Mouse (Mus musculus) v-Abl transformed pro-B cells (cell line): Measurements from ENCODE around the gene Sema3c.

Source experiments
- in situ Hi-C, 2 experiments: fragments of 400-800 bp; cut with MboI; formaldehyde crosslinking; loops; one replicate each; pipeline ENCODE4 v1.15.1; 2025; ENCODE audit not compliant: unreplicated experiment in 2 of 2

Gene Sema3c

DNA sequence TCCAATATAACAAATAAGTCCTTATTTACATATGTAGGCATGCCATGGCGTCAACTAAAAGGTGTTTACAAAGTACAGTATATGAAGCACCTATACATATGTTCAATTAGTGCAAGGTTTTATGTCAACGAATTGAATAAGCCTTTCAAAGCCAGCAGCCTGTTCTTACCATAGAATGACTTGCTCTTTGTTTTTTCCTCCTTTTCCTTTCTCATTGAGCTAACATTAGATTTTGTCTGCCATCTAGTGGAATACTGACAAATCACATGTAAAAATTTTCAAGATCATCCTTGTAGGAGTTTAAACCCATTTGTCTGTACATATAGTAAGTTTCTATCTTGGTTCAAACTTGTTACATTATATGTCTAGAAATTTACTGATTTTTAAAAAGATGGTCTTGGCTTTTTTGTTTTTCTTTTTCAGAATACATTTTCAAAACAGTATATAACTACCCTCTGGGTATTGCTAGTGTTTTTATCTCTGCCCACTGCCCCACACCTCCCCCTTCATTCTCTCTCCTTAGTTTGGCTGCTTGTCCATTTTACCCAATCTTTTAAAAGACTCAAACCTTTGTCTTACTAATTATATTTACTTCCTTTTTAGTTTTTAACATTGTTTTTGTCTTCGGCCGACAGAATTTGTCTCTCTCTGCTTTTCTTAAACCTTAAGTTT is 192.1 kb downstream of the Sema3c start:
- in situ Hi-C loops = loop anchor here (5.0 to 25.0 kb wide), 5 partner anchors 681 to 1621 kb away; no protein-coding TSS in a partner anchor

DNA sequence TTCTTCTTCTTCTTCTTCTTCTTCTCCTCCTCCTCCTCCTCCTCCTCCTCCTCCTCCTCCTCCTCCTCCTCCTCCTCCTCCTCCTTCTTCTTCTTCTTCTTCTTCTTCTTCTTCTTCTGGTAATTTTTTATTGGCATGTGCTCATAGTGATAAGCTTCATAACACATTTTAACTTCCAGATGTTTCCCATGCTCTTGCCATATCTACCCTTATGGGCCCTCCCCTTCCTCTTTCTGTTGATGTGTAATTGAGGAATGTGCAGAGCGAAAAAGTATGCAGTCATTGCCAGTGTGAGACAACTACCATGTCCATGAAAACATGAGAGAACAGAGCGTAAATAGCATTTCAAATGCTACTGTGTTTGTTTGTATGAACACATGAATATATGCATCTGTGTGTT is 196.2 kb downstream of the Sema3c start:
- in situ Hi-C loops = loop anchor here (25.0 kb wide), 2 partner anchors 1458 to 1617 kb away; no protein-coding TSS in a partner anchor

DNA sequence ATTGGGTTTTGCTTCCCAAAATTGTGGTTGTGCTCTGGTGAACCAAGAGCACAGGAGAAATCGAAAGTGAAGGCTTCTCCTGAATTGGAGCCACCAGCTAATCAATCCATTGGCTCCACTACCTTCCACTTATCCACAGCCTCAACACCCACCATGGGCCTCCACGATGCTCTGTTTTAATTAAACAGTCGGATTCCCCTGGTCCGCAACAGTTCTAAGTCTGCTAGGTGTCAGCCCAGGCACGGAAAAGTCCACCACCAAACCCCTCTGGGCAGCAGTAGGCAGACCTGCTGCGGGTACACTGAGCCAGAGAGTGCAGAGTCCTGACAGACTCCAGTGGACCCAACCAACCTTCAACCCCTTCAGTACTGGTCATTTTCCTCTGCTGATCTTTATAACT is 202.5 kb downstream of the Sema3c start:
- in situ Hi-C loops = no loop called here
